Mouse (Mus musculus) spleen, postnatal 36 days (tissue): ENCODE measurements at regions not wholly inside any gene's neighbourhood (a gene's known extent, or its start where the extent isn't known, plus 50 kb on each side); places are given as distances from the start of the nearest gene placed in this dataset.

Experiments used
- DNase-seq, 2 experiments: peaks; one replicate each; pipeline ENCODE4 v3.0.0; 2022; ENCODE audit warnings: low spot score in 2 of 2, mixed read lengths in 1 of 2

- DNase-seq = no peak
Observed at GRCm38 (mm10) chr11:63753260-63753659, 168.8 kb downstream of the Hs3st3b1 start.

DNA sequence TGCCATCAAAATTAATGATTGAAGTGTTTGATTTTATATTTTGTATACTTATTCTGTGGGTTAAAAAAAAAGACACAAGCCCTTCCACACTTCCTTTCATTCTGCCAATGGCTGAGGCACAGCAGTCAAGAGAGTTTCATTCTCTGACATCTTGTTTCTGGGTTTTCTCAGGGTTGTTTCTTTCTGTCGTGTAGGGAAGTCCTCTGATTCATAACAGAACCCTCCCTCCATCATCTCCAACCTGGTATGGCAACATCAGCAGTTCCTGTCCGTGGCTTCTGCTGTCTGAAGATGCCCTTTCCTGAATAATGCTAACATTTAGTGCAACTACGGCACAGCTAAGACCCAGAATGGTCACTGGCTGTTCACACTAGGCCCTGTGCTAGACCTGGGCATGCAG lies 167.3 kb downstream of the Hs3st3b1 start:
- DNase-seq = no peak

DNA sequence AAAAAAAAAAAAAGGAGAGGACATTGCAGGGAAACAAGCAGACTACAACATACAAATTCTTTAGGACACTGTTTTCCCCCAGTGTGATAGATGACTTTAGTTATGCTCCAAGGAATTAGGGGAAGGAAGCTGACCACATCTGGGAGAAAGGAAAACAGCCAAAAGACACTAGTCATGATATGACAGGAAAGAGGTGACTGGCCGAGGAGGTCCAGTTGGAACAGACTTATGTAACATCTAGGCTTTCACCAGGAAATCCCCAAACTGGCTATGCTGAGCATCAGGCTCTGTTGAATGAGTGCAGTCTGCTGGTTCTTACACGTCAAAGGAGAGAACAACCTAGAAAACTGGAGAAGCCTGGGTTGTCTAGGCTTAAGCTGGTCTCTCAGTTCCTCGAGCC lies 163.8 kb downstream of the Hs3st3b1 start:
- DNase-seq = no peak

GRCm38 (mm10) chr11:63761561-63761960 lies 160.5 kb downstream of the Hs3st3b1 start:
- DNase-seq = no peak

DNA sequence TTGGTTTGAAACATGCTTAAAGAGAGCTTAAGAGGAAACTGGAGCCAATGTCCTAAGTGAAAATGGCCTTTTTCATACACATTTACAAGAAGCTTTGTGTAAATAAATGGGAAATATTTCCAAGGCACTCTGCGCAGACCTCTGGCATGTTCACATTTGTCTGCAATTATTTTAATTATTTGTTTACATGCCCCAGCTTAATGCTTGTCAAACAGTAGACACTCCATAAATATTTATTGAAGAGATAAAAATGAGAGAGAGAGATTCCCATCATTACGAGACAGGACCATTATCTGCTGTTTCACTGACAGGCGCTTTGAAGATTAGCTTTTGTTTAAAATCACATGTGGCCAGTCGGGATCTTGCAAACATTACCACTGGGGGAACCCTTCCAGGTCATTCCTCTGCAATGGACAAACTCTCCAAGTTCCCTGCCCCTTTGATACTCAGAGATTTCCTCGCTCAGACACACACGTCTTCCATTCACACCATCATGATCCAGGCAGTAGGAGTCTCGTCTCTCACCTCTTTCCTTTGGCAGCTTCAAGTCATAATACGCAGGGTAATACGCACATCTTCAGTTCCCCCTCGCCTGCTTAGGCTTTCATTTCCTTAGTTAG lies 154.3 kb downstream of the Hs3st3b1 start:
- no peak for DNase-seq

- DNase-seq = no peak
Observed at GRCm38 (mm10) chr11:63769738-63770137, 152.4 kb downstream of the Hs3st3b1 start.

- no peak for DNase-seq
Observed at GRCm38 (mm10) chr11:63775382-63775781, 146.7 kb downstream of the Hs3st3b1 start.

- DNase-seq = no peak
Observed at GRCm38 (mm10) chr11:63779371-63779770, 142.7 kb downstream of the Hs3st3b1 start.

DNA sequence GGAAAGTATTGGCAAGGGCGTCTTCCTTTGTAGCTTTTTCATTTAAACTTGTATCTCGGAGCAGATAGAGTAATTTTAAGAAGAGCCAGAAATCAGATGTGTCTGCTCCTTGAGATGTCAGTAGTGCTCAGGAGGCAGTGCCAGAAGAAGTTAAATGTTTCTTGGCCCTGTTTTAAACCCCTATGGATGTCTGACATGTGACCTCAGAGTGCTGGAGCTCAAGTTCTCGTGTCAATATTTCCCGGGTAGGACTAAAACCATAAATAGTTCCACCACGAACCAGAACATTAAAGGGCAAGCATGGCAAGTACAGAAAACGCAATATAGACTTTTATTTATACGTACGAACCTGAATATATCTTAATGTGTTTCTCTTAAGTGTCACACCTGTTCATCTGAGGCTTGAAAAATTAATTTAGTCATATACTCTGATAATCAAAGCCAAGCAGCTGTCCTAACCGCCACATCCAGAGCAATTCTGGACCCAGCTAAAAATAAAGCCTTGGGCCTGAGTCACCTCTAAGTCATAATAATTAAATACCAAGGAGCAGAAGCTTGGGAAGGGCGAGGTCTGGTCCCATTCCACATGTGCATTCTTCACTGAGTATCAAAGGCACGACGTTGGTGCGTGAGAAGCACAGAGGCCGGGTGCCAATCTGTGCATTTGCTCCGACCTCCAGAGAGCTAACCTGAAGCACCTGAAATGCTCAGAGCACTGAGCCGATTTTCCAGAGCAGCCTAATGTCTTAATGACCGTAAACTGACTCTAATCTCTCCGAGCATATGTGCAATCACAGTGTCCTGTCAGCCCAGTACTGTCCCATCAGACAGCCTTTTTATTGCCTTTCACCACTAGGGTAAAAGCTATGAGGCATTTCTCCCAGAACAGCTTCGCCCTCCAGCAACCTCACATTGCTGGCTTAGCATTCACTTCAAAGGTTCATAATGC lies 139.8 kb downstream of the Hs3st3b1 start:
- DNase-seq = no peak

DNA sequence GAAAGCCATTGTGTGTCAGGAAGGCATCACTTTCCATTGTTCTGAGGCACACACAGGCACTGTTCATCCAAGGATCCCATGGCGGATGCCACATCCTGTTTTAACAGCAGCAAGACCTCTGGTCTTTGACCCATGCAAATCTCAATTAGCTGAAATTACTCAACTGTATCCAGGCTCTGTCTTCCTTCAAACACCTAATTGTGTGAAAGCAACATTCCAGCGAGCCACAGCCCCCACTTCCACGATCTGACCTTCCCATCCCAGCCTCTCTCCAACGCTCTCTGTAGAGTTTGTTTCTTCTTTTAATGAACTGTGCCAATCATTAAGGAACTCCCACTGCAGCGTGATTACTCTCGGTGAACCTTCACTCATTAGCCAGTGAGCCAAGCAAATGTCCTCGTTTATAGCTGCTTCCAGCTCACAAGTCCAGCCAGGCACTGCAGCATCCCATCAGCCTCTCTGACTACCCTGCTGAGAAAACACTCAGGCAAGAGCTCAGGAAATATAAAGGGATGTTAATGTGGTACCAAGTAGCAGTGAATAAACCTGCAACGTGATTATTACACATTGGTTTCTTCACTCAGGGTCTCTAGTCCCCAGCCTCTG lies 136.7 kb downstream of the Hs3st3b1 start:
- no peak for DNase-seq

DNA sequence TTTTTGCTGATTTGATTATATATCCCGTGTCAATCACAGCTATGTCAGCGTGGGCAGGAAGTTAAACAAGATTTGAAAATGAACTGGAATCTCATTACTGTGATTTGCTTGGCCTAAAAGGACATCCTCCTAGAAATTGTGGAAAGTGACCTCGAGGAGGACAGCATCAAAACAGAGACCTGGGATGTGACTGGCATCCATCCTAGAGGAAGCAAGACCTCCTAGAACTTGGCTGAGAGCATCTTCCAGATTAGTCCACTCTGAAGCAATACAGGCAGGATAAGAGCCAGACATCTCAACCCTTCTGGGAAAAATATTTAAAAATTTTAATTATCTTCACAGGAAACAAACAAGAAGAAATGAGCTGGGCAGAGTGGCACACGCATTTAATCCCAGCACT lies 136.1 kb downstream of the Hs3st3b1 start:
- DNase-seq = no peak

DNA sequence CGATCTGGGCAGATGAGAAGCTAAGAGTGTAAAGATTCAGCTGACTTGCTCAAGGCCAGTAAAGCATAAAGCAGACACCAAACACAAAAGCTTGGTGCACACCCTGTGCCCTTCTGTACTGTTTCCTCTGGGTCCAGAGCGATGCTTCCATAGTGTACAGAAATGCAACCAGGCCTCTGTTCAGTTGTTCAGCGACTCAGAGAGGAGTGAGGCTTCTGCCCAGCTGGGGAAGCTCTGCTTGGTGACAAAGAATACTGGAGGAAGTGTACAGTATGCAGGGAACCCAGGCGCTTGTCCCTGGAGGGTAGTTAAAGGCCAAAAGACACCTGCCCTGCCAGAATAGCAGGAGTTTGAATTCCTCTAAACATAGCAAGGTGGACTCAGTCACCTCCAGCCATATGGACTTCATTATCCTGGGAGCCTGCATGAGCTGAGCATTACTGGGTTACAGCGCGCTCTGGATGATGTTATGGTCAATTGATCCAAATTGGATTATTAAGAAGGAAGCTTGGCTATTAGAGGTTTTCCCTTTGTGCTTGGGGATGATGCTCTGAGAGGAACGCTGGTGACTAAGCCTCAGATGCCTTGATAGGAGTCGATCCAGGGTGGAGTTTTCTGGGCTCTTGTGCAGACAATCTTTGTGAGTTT lies 132.5 kb downstream of the Hs3st3b1 start:
- no peak for DNase-seq

DNA sequence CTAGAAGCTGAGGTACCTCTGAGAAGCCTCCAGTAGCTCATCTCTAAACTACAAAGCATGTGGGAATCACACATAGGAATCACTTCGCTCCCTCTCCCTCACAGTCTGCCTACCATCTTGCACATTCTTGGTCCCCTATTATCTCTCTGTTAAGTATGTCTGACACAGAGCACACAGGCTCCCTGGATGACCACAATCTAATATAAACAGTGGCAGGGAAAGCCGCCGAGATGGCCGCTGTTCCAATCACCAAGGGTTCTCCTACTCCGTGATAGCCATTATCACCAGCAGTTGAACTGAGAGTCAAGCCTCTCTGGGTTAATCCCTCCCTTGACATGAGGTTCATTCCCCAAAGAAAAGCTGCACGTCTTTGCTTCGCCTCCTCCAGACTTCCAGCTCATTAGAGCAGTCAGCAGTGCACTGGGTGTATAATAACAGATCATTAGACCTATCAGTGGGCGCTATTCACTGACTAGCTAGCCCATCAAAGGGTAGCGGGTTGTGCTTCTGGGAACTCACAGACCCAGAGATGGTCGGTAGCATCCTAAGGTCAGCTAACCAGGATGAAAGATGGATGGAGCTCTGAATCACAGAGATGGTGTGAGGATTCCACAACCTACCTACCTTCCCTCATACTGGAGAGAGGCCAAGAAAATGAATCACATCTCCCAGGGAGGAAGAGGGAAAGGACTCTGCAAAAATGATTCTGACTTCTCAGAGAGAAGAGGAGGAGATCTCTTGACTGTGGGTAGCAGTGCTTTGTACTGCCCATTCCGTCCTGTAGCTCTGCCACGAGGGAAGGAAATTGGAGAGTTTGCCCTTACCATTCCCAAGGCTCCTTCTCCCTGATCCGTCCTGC lies 130.9 kb downstream of the Hs3st3b1 start:
- no peak for DNase-seq

GRCm38 (mm10) chr11:63793732-63794503 lies 128.2 kb downstream of the Hs3st3b1 start:
- no peak for DNase-seq

- no peak for DNase-seq
Observed at GRCm38 (mm10) chr11:63812146-63812545, 109.9 kb downstream of the Hs3st3b1 start.

- no peak for DNase-seq
Observed at GRCm38 (mm10) chr11:63822847-63823246, 99.2 kb downstream of the Hs3st3b1 start.

DNA sequence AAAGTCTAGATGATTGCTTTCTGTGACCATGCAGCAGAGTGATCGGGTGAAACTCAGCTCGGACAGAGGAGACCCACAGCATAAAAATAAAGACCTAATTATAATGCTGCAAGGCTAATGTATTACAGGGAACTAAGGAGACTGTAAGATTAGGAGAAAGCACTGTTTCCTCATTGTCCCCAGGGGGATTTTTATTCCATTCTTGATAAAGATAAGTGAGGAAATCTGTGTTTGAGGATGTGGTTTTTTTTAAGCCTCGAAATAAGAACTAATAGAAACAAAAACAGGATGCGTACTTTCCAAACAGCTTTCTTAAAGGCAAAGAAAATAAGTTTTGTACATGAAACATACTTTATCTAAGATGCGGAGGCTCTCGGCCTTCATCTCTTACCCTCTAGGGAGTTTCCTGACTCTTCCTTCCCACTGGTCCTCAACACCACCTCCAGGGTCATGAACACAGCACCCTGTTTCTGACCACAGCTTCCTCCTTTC lies 94.8 kb downstream of the Hs3st3b1 start:
- no peak for DNase-seq

GRCm38 (mm10) chr11:63833480-63833879 lies 88.6 kb downstream of the Hs3st3b1 start:
- no peak for DNase-seq

- DNase-seq = no peak
Observed at GRCm38 (mm10) chr11:63834140-63834539, 88.0 kb downstream of the Hs3st3b1 start.

- DNase-seq = no peak
Observed at GRCm38 (mm10) chr11:63834631-63835030, 87.5 kb downstream of the Hs3st3b1 start.
